Mouse (Mus musculus): ENCODE measurements around the gene Plek. TPM values are rescaled to one million over a fixed set of nuclear protein-coding genes. Genes with fewer than 3 reads are reported as not detected.

The Plek gene
- polyA plus RNA-seq, 1 experiment from 2014 or later = 3.9 TPM

GRCm38 (mm10) chr11:16999387-16999786, 52.8 kb downstream of the Plek start:
- no peak overlapping the region for H3K9ac ChIP-seq
- no peak overlapping the region for H3K27ac ChIP-seq (replicated peaks)
- no peak overlapping the region for H3K4me2 ChIP-seq
- no peaks in the 10 kb centered on the region for H3K9me3 ChIP-seq
- ATAC-seq (ENCODE audit: extremely low read depth, insufficient number of reproducible peaks, low FRiP score, low TSS enrichment) = no peak
- H3K4me1 ChIP-seq = no peaks in the 10 kb centered on the region
- no peaks in the 10 kb centered on the region for H3K36me3 ChIP-seq
- WGBS = 87% methylated on average over 4 of the region's 4 CpGs
- no peak overlapping the region for H3K4me3 ChIP-seq
- no peaks in the 10 kb centered on the region for H3K27me3 ChIP-seq (replicated peaks)

GRCm38 (mm10) chr11:16997465-16997864, 54.7 kb downstream of the Plek start:
- no peak overlapping the region for H3K9ac ChIP-seq
- H3K36me3 ChIP-seq = no peaks in the 10 kb centered on the region
- H3K27me3 ChIP-seq (replicated peaks) = no peaks in the 10 kb centered on the region
- H3K4me2 ChIP-seq = no peak overlapping the region
- no peak overlapping the region for H3K4me3 ChIP-seq
- ATAC-seq (ENCODE audit: extremely low read depth, insufficient number of reproducible peaks, low FRiP score, low TSS enrichment) = no peak
- no peaks in the 10 kb centered on the region for H3K9me3 ChIP-seq
- no peaks in the 10 kb centered on the region for H3K4me1 ChIP-seq
- no peak overlapping the region for H3K27ac ChIP-seq (replicated peaks)

GRCm38 (mm10) chr11:16996818-16997217, 55.4 kb downstream of the Plek start:
- no peaks in the 10 kb centered on the region for H3K27me3 ChIP-seq (replicated peaks)
- H3K9me3 ChIP-seq = no peaks in the 10 kb centered on the region
- no peak overlapping the region for H3K9ac ChIP-seq
- no peak for ATAC-seq (ENCODE audit: extremely low read depth, insufficient number of reproducible peaks, low FRiP score, low TSS enrichment)
- no peak overlapping the region for H3K4me3 ChIP-seq
- no peak overlapping the region for H3K27ac ChIP-seq (replicated peaks)
- H3K4me1 ChIP-seq = no peaks in the 10 kb centered on the region
- no peaks in the 10 kb centered on the region for H3K36me3 ChIP-seq
- no peak overlapping the region for H3K4me2 ChIP-seq

GRCm38 (mm10) chr11:16992880-16993279, 59.3 kb downstream of the Plek start:
- Histone ChIP-seq H3K9ac (no peak overlapping the region), H3K4me3 (no peak overlapping the region), H3K27me3 (replicated peaks) (no peaks in the 10 kb centered on the region), H3K9me3 (no peaks in the 10 kb centered on the region), H3K4me1 (no peaks in the 10 kb centered on the region), H3K27ac (replicated peaks) (no peak overlapping the region), H3K4me2 (no peak overlapping the region), H3K36me3 (no peaks in the 10 kb centered on the region)
- 73% methylated on average over 6 of the region's 6 CpGs for WGBS
- no peak for ATAC-seq (ENCODE audit: extremely low read depth, insufficient number of reproducible peaks, low FRiP score, low TSS enrichment)

GRCm38 (mm10) chr11:16989885-16990284, 62.3 kb downstream of the Plek start:
- Histone ChIP-seq H3K4me3 (no peak overlapping the region), H3K27me3 (replicated peaks) (no peaks in the 10 kb centered on the region), H3K9ac (no peak overlapping the region), H3K4me1 (no peaks in the 10 kb centered on the region), H3K36me3 (no peaks in the 10 kb centered on the region), H3K27ac (replicated peaks) (no peak overlapping the region), H3K4me2 (no peak overlapping the region), H3K9me3 (no peaks in the 10 kb centered on the region)
- no peak for ATAC-seq (ENCODE audit: extremely low read depth, insufficient number of reproducible peaks, low FRiP score, low TSS enrichment)
- WGBS = 90% methylated on average over 5 of the region's 5 CpGs

GRCm38 (mm10) chr11:16987745-16988328, 64.3 kb downstream of the Plek start:
- H3K9me3 ChIP-seq = no peaks in the 10 kb centered on the region
- H3K4me3 ChIP-seq = no peak overlapping the region
- no peaks in the 10 kb centered on the region for H3K4me1 ChIP-seq
- no peak overlapping the region for H3K9ac ChIP-seq
- no peak overlapping the region for H3K27ac ChIP-seq (replicated peaks)
- ATAC-seq (ENCODE audit: extremely low read depth, insufficient number of reproducible peaks, low FRiP score, low TSS enrichment) = no peak
- no peaks in the 10 kb centered on the region for H3K36me3 ChIP-seq
- 62% methylated on average over 6 of the region's 6 CpGs for WGBS
- no peaks in the 10 kb centered on the region for H3K27me3 ChIP-seq (replicated peaks)
- no peak overlapping the region for H3K4me2 ChIP-seq

GRCm38 (mm10) chr11:16986550-16987187, 65.5 kb downstream of the Plek start:
- no peak for ATAC-seq (ENCODE audit: extremely low read depth, insufficient number of reproducible peaks, low FRiP score, low TSS enrichment)
- Histone ChIP-seq H3K36me3 (no peaks in the 10 kb centered on the region), H3K27ac (replicated peaks) (no peak overlapping the region), H3K4me3 (no peak overlapping the region), H3K27me3 (replicated peaks) (no peaks in the 10 kb centered on the region), H3K9me3 (no peaks in the 10 kb centered on the region), H3K4me1 (no peaks in the 10 kb centered on the region), H3K4me2 (no peak overlapping the region), H3K9ac (no peak overlapping the region)
- 74% methylated on average over 7 of the region's 7 CpGs for WGBS

GRCm38 (mm10) chr11:16978161-16978707, 73.9 kb downstream of the Plek start:
- WGBS = 70% methylated on average over 5 of the region's 5 CpGs
- no peaks in the 10 kb centered on the region for H3K9me3 ChIP-seq
- no peak overlapping the region for H3K4me2 ChIP-seq
- no peak for ATAC-seq (ENCODE audit: extremely low read depth, insufficient number of reproducible peaks, low FRiP score, low TSS enrichment)
- H3K36me3 ChIP-seq = no peaks in the 10 kb centered on the region
- H3K4me3 ChIP-seq = no peak overlapping the region
- H3K9ac ChIP-seq = no peak overlapping the region
- no peak overlapping the region for H3K27ac ChIP-seq (replicated peaks)
- H3K4me1 ChIP-seq = peaks cover 9% of the 10 kb centered on the region; the same call in 1 of the 2 replicates
- H3K27me3 ChIP-seq (replicated peaks) = no peaks in the 10 kb centered on the region

- Histone ChIP-seq H3K9me3 (no peaks in the 10 kb centered on the region), H3K27ac (replicated peaks) (peak overlapping the region; percentile 40), H3K9ac (no peak overlapping the region), H3K36me3 (no peaks in the 10 kb centered on the region), H3K4me1 (peaks cover 9% of the 10 kb centered on the region; the same call in 1 of the 2 replicates), H3K4me2 (no peak overlapping the region), H3K27me3 (replicated peaks) (no peaks in the 10 kb centered on the region), H3K4me3 (no peak overlapping the region)
- no peak for ATAC-seq (ENCODE audit: extremely low read depth, insufficient number of reproducible peaks, low FRiP score, low TSS enrichment)
- 41% methylated on average over 2 of the region's 2 CpGs for WGBS
Observed at GRCm38 (mm10) chr11:16977611-16978010, 74.6 kb downstream of the Plek start.

GRCm38 (mm10) chr11:16976937-16977336, 75.2 kb downstream of the Plek start:
- ATAC-seq (ENCODE audit: extremely low read depth, insufficient number of reproducible peaks, low FRiP score, low TSS enrichment) = no peak
- no peak overlapping the region for H3K9ac ChIP-seq
- H3K27me3 ChIP-seq (replicated peaks) = no peaks in the 10 kb centered on the region
- peaks cover 9% of the 10 kb centered on the region; the same call in 1 of the 2 replicates for H3K4me1 ChIP-seq
- H3K9me3 ChIP-seq = no peaks in the 10 kb centered on the region
- H3K4me3 ChIP-seq = no peak overlapping the region
- no peak overlapping the region for H3K4me2 ChIP-seq
- H3K36me3 ChIP-seq = no peaks in the 10 kb centered on the region
- WGBS = 36% methylated on average over 4 of the region's 4 CpGs
- no peak overlapping the region for H3K27ac ChIP-seq (replicated peaks)

- Histone ChIP-seq H3K9ac (no peak overlapping the region), H3K9me3 (no peaks in the 10 kb centered on the region), H3K27me3 (replicated peaks) (no peaks in the 10 kb centered on the region), H3K36me3 (no peaks in the 10 kb centered on the region), H3K27ac (replicated peaks) (no peak overlapping the region), H3K4me2 (no peak overlapping the region), H3K4me3 (no peak overlapping the region), H3K4me1 (peaks cover 9% of the 10 kb centered on the region; the same call in 1 of the 2 replicates)
- 57% methylated on average over 1 of the region's 1 CpGs for WGBS
- no peak for ATAC-seq (ENCODE audit: extremely low read depth, insufficient number of reproducible peaks, low FRiP score, low TSS enrichment)
Observed at GRCm38 (mm10) chr11:16973086-16973485, 79.1 kb downstream of the Plek start.

GRCm38 (mm10) chr11:16972027-16972426, 80.2 kb downstream of the Plek start:
- no peak overlapping the region for H3K4me3 ChIP-seq
- ATAC-seq (ENCODE audit: extremely low read depth, insufficient number of reproducible peaks, low FRiP score, low TSS enrichment) = no peak
- H3K4me1 ChIP-seq = peaks cover 2% of the 10 kb centered on the region; the same call in 1 of the 2 replicates
- no peaks in the 10 kb centered on the region for H3K9me3 ChIP-seq
- no peaks in the 10 kb centered on the region for H3K36me3 ChIP-seq
- H3K9ac ChIP-seq = no peak overlapping the region
- 70% methylated on average over 3 of the region's 3 CpGs for WGBS
- H3K4me2 ChIP-seq = no peak overlapping the region
- no peak overlapping the region for H3K27ac ChIP-seq (replicated peaks)
- no peaks in the 10 kb centered on the region for H3K27me3 ChIP-seq (replicated peaks)
